Mouse (Mus musculus) brain, adult 2 months (tissue): ENCODE results near the gene Lman1l.

ENCODE experiments used
- DNase-seq: peaks from one replicate; pipeline ENCODE4 v3.0.0; 2011; ENCODE audit warnings: low read depth, low spot score

Gene Lman1l

GRCm38 (mm10) chr9:57644944-57645893 is 24.6 kb upstream of the Lman1l start:
- peak; percentile 94 for DNase-seq

GRCm38 (mm10) chr9:57644442-57644943 is 23.9 kb upstream of the Lman1l start:
- no peak for DNase-seq

GRCm38 (mm10) chr9:57643856-57644180 is 23.2 kb upstream of the Lman1l start:
- no peak for DNase-seq

- DNase-seq: no peak
Measured at GRCm38 (mm10) chr9:57643169-57643855, 22.7 kb upstream of the Lman1l start.

- DNase-seq: peak; percentile 74
Measured at GRCm38 (mm10) chr9:57641775-57642550, 21.4 kb upstream of the Lman1l start.

GRCm38 (mm10) chr9:57641022-57641421 is 20.4 kb upstream of the Lman1l start:
- DNase-seq: no peak

- peak; percentile 77 for DNase-seq
Measured at GRCm38 (mm10) chr9:57640384-57640783, 19.8 kb upstream of the Lman1l start.

- DNase-seq: no peak
Measured at GRCm38 (mm10) chr9:57639661-57640328, 19.2 kb upstream of the Lman1l start.

- DNase-seq: no peak
Measured at GRCm38 (mm10) chr9:57638651-57639459, 18.3 kb upstream of the Lman1l start.

- DNase-seq: peak; percentile 52
Measured at GRCm38 (mm10) chr9:57637741-57638322, 17.3 kb upstream of the Lman1l start.

- peak; percentile 52 for DNase-seq
Measured at GRCm38 (mm10) chr9:57637272-57637671, 16.7 kb upstream of the Lman1l start.

GRCm38 (mm10) chr9:57633481-57634024 is 13.0 kb upstream of the Lman1l start:
- DNase-seq: peak; percentile 90

- DNase-seq: peak; percentile 80
Measured at GRCm38 (mm10) chr9:57629118-57629874, 8.7 kb upstream of the Lman1l start.

- DNase-seq: no peak
Measured at GRCm38 (mm10) chr9:57628717-57629116, 8.1 kb upstream of the Lman1l start.

GRCm38 (mm10) chr9:57627892-57628291 is 7.3 kb upstream of the Lman1l start:
- DNase-seq: no peak

- no peak for DNase-seq
Measured at GRCm38 (mm10) chr9:57627191-57627590, 6.6 kb upstream of the Lman1l start.

GRCm38 (mm10) chr9:57625674-57626500 is 5.3 kb upstream of the Lman1l start:
- peak; percentile 76 for DNase-seq

GRCm38 (mm10) chr9:57624295-57624694 is 3.7 kb upstream of the Lman1l start:
- no peak for DNase-seq
